Mouse (Mus musculus) liver, adult 2 months (tissue): ENCODE results near the gene Mid2.

Experiments
- CTCF ChIP-seq: fragments of 200-500 bp; IDR thresholded peaks from 2 replicates; pipeline ENCODE4 v1.5.1; 2011; ENCODE audit warnings: low read depth, low read length, control low read depth
- POLR2A ChIP-seq: fragments of 200-500 bp; IDR thresholded peaks from 2 replicates; pipeline ENCODE4 v1.6.1; 2011; ENCODE audit warnings: low read length, control low read depth; ENCODE audit not compliant: insufficient read depth; ENCODE audit errors: extremely low read depth

DNA sequence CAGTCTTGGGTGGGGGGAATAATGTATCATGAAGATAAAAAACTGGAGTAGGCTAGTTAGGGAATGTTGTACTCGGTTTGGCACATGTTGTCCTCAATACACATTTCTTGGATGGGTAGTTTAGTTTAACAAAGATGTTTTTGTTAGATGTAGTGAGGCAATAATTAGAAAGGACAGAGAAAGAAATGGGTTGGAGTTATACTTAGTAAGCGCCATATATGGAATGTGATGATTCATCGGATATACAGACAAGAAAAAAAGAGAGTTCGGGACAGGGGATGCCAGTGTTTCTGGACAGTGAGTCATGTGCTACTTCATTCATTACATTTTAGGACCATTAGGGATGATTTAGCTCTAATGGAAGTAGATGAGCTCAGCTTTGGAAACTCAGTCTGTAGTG is 41.7 kb downstream of the Mid2 start:
- TF ChIP-seq POLR2A, result no peak
- no peak for TF ChIP-seq CTCF
